Mouse (Mus musculus) thymus, postnatal 4 days (tissue): ENCODE measurements at regions not wholly inside any gene's neighbourhood (a gene's known extent, or its start where the extent isn't known, plus 50 kb on each side); places are given as distances from the start of the nearest gene placed in this dataset.

Source experiments
- DNase-seq: peaks from one replicate; pipeline ENCODE4 v3.0.0; 2021

DNA sequence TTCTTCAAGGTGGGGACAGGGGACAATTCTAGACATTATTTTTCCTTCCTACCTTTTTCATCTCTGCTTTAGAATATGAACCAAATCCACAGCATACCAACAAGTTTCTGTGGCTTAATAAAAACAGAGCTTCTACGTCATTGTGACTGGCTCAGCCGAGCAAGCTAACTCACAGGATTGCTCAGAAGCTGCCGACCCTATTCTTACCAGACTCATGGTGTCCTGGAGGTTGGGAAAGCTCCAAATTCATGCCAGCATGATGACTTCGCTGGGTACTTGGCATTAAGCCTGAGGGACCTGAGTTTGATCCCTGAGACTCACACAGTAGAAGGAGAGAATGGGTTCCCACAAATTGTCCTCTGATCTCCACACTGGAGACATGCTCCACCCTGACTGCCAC is 253.1 kb upstream of the Tbl1xr1 start:
- DNase-seq, result no peak

GRCm38 (mm10) chr3:21824101-21824880 is 252.2 kb upstream of the Tbl1xr1 start:
- no peak for DNase-seq

DNA sequence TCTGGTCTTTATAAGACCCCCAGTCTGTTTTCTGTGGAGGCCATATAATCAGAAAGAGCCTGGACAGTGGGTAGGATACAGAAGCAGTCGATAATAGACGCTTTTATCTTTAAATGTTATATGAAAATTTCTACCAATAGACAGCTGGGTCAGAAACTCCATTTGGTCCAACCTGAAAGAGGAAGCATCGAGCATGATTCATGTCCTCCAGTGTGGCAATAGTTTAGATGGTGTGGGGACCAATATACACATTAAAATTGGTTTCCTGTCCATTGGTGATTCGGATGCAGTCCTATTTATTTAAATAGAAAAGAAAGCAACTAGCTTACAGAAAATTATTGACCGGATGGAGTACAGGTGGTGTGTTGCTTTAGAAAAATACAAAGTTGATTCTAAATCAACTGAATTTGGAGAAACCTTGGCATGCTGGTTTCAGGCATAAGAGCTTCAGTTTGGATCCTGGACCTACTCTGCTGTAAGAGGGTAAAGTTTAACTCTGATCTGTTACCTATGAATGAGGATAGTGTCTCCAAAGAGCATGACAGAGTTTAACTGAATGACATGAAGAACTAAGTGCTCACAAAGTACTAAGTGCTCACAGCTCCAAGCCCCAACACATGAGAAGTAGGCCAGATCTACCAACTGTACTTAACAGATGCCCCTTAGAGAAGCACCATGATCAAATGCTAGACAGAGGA is 251.4 kb upstream of the Tbl1xr1 start:
- no peak for DNase-seq

DNA sequence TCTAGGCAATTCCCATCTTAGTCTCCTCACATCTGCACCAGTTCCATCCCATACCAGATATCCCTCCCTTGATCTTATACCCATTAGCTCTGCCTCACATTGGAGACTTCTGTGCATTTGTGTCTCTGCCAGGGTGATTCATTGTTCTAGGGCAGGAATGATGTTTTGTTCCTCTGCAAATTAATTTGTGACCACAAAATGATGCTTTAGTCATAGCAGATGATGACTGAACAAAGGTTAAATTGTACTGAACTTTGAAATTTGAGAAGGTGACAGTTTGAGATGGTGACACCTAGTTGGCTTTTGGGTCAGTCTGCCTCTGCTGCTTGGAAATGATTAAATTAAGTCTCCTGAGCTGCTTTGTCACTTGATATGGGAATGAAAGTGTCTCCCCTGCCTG is 248.8 kb upstream of the Tbl1xr1 start:
- no peak for DNase-seq

GRCm38 (mm10) chr3:21833111-21833510 is 243.3 kb upstream of the Tbl1xr1 start:
- no peak for DNase-seq

DNA sequence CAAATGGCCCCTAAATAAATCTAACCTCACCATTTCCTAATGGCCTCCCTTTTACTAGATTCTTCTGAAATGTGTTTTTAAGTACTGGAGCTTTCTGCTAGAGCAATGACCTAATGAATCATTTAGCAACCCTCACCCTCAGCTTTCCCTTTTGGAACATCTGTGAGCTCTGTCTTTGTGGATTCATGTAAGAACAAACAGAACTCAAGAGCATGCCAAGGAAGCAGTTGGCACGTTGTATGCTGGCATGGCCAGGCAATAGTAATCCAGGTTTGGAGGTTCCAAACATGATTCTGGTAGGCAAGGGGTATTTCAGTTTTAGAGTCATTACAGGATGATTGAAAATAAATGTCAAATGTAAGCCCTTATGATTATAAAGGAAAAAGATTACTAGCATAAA is 240.9 kb upstream of the Tbl1xr1 start:
- DNase-seq, result no peak

DNA sequence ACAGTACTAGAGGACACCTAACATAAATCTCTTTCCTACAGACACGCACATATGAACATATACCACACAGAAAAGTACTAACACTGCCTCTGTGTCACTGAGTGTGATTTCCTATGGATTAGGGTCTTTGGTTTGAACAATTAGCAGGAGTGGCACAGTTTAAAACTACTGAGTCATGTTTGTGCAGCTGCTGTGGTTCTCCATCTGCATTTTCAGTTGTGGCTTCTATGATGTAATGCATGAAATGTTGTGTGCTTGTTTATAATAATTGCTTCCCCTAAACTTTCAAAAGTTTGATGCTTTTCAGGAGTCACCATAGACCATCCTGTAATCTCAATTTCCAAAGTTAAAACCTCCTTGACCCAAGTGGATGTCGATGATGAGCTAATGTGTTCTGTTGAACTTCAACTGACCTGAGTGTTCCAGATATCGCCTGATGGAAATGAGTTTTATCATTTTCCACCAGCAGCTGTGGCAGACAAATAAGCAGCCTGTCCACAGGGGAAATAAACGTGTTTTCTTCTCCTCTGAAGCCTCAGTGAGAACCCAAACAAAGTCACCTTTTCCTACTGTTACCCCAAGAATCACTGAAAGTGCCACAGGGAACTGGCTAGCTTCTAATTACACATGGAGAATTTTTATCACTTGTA is 239.0 kb upstream of the Tbl1xr1 start:
- DNase-seq, result no peak

GRCm38 (mm10) chr3:21840751-21841488 is 235.5 kb upstream of the Tbl1xr1 start:
- no peak for DNase-seq

DNA sequence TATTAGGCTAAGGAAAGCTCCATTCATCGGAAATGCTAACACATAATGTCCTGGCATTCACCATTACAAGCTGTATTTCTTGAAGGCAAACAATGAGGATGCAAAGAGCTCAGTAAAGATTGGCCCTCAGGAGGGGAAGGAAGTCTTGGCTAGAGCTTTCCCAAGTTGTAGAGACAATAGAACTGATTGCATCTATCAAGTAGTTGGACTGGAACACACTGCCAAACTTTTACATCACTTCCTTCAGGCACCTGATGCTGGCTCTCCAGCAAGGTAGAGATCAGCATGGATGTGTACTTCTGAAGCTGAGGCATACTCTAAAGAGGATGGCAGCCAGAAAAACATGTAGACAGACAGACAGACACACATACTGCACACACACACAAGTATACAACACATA is 234.9 kb upstream of the Tbl1xr1 start:
- no peak for DNase-seq

GRCm38 (mm10) chr3:21842545-21843291 is 233.7 kb upstream of the Tbl1xr1 start:
- no peak for DNase-seq

- no peak for DNase-seq
Measured at GRCm38 (mm10) chr3:21843292-21843852, 233.1 kb upstream of the Tbl1xr1 start.

DNA sequence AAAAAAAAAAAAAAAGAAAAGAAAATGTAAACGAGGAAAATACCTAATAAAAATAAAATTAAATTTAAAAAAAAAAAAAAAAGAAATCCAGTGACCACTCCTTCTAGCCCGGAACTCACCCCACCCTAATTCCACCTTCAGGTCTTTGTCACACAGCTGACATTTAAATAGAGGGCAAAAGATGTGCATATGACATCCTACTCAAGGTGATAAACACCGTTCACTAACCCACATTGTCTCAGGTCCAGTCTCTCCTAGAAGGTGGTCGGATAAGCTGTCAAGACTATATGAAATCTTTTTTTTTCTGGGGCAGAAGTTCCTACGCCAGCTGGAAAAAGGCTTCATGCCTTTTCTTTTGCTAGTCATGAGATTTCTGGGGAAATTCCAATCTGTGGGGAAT is 226.6 kb upstream of the Tbl1xr1 start:
- no peak for DNase-seq

- DNase-seq, result no peak
Measured at GRCm38 (mm10) chr3:21850977-21851376, 225.5 kb upstream of the Tbl1xr1 start.

- no peak for DNase-seq
Measured at GRCm38 (mm10) chr3:21854340-21854739, 222.1 kb upstream of the Tbl1xr1 start.

DNA sequence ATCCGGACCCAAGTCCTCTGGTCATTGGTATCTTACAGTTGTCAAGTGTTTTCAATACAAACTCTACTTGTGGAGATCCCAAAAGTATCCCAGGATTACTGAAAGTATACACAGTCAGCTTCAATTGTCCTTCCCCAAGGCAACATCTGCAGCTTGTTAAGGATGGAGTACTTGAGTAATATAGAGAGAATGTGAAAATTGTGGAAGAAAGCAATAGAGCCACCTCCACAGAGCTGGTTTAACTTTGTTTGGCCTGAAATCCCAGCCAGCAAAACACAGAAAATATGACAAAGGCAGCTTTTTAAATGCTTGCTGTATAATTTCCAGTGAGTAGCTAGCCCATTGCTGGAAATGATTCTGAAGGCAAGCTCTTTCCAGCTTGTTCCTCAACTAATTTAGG is 217.0 kb upstream of the Tbl1xr1 start:
- no peak for DNase-seq

DNA sequence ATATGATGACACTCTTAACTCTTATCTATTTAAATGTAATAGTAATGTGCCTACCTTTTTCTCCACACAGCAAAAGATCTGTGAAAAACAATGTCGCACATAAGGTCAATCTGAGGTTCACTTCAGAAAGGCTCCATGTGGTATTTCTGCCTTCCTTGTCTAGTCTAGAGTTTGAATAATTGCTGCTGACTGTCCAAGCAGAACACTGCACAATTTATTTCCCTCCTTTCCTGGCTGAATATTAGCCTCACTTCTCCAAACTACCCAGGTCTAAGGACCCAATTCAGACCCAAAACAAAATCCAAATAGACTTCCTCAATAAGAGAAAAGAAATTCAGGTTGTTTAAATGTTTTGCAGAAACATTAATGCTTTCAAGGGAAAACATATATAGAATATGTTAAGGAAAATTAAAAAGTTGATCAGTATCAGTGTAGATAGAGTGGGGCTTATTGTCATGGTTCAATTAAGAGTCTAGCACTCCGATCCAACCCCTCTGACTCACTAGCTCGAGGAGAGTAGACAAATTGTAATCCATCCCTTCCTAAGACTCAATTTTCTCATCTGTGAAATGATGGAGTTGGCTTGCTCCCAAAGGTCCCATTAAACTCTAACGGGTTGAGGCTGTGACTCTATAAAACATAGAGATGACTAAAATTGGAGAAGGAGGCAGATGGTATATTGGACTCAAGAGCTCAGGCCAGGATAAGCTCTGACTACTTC is 215.4 kb upstream of the Tbl1xr1 start:
- no peak for DNase-seq

- DNase-seq, result no peak
Measured at GRCm38 (mm10) chr3:21861636-21861970, 214.8 kb upstream of the Tbl1xr1 start.

GRCm38 (mm10) chr3:21864391-21864790 is 212.1 kb upstream of the Tbl1xr1 start:
- DNase-seq, result no peak

DNA sequence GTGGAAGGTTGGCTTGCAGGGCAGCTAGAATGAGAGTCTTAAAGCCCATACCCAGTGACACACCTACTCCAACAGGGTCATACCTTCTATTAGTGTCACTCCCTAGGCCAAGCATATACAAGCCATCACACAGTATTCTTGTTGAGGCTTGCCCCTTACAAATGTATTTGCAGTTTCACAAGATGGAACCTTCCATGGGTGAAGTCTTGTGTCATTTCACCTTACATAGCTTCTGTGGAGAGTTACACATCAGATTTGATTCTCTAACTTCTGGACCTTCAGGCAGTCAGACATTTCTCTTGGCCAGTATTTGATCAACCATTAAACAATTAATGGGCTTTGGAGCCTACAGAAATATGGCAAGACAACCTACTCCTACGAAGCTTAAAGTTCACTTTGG is 210.6 kb upstream of the Tbl1xr1 start:
- DNase-seq, result no peak

GRCm38 (mm10) chr3:21878396-21878795 is 198.1 kb upstream of the Tbl1xr1 start:
- DNase-seq, result no peak

- DNase-seq, result no peak
Measured at GRCm38 (mm10) chr3:21884216-21884615, 192.2 kb upstream of the Tbl1xr1 start.

DNA sequence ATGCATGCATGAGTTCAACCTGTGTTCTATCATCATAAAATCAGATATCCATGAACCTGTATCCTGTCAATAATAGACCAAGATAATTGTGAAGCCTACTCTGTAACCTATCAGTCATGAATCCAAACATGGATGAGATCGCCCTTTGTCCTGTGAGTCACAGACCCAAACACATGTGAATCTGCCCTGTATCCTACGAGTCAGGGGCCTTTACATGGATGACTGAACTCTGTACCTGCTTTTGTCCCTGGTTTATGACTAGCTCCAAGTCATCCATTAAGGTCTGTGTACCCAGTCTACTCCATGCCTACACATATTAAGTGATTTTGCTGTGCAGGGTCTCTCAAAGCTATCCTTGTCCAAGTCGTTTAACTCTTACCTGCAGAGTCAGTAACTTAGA is 187.7 kb upstream of the Tbl1xr1 start:
- DNase-seq, result no peak
